Mouse (Mus musculus): Measurements from ENCODE around the gene Eef1akmt1.

Gene Eef1akmt1

DNA sequence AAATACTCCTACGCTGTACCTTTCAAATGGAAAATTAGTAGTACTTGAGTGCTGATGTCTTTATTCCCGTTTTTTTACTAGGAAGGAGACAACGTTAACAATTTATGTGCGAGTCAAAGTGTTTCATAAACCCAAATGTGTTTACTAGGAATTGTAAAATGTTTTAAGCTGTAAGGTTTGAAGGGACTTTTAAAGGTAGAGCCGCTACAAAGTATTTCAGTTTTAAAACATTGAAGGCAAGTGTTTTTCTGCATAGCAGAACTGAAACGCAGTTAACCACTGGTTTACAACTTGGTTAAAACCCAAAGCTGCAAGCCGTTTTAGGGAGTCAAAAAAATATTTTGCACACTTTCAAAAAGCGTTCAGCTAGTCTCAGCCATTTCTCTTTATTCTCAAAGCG, 47.6 kb downstream of the Eef1akmt1 start:
- no peak for DNase-seq (ENCODE audit: extremely low spot score)

DNA sequence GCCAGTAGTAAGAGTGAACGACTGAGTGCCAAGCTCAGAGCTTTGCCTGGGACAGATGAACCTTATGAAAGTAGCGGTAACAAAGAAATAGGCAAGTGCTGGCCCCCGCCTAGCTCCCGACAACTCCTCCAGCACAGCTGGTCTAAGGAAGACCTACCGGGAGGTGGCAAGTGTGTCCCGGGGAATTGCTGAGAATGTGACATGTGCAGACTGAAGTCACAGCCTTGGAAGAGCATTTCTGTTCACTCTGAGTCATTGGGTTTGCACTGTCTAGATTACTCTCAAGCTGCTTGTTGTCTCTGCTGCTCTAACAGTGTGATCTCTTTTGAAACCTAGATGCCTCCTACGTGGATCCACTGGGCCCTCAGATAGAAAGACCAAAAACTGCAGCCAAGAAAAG, 54.4 kb downstream of the Eef1akmt1 start:
- no peak for DNase-seq (ENCODE audit: extremely low spot score)

DNA sequence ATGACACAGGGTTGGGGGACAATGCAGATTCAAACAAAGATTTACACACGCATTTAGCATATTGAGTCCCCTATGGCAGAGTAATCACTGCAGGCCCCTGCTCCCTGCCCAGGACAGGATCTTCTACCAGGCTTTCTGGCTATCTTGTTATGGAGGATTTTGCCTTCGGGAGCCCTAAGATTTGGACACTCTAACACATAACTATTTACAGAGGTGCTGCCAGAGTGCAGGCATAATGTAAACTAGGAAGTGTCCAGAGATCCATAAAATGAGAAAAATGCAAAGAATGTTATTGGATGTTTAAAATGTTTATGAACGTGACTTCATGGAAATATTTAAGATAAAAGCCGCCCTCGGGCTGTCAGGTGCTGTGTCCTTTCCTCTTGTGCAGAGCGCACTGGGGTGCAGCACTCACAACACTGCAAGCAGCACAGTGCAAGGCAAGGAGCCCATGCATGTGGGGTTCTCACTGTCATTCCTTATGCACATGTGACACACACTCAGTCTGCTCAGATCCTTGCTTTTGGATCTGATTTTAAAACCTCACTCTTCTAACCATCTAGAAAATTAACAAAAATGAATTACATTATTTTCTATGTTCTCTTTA, 56.2 kb downstream of the Eef1akmt1 start:
- DNase-seq (ENCODE audit: extremely low spot score): no peak

DNA sequence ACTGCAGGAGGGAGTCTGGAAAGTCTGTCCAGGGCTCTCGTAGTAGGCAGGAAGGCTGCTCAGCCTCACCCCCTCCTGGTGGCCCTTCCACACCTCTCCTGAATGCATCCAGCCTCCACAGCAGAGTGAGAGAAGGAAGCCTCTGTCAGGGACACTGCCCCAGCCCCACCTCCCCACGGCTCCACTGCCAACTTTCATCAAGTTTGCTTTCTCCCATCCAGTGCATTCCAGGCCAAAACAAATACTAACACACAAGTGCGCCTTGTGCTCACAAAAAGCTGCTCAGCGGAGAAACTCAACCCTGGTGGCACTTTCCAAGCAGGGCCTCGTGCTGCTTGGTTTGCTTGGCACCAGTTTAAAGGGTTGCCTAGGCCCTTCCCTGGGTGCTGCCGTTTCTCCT, 61.9 kb downstream of the Eef1akmt1 start:
- no peak for DNase-seq (ENCODE audit: extremely low spot score)

DNA sequence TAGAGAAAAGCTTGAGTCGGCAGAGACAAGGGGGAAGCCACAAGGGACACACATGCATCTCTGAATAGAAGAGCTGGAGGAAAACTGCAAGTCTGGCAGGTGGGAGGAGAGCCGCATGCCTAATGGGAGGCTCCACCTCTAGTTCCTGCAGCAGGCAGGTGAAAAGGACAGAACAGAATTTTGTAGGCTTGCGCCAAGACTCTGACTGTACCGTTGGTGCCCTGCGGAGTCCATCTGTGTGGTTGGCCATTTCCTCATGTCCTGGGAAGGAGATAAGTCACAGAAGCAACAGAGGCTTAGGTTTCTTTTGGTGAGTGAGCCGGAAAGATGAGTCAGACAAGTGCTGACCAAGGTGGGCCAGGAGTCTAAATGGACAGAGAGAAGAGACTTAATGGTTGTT, 67.7 kb downstream of the Eef1akmt1 start:
- no peak for DNase-seq (ENCODE audit: extremely low spot score)

All from embryo, embryonic 9.5 days (tissue).